Mouse (Mus musculus) spleen, adult 2 months (tissue): ENCODE data around the gene Rpia. TPM values are rescaled to one million over a fixed set of nuclear protein-coding genes. Genes with fewer than 3 reads are reported as not detected.
A peak's percentile ranks its signal among the peaks of the same experiment; 100 is the strongest.

Experiments used
- DNase-seq, 2 experiments: peaks; one replicate each; pipeline versions ENCODE4 v3.0.0 to v3.0.0-alpha.2; 2012 to 2021; ENCODE audit warnings: low spot score in 2 of 2, low read depth in 1 of 2
- H3K27ac ChIP-seq: fragments of 200-500 bp; 2 replicates; pipeline ENCODE4 v1.5.1; 2012; ENCODE audit warnings: low read length, inconsistent platforms; ENCODE audit not compliant: insufficient read depth
- H3K27me3 ChIP-seq: fragments of 200-500 bp; 2 replicates; pipeline ENCODE4 v1.6.1; 2012; ENCODE audit warnings: mild to moderate bottlenecking, moderate library complexity, low read length, inconsistent platforms; ENCODE audit not compliant: control insufficient read depth, insufficient read depth
- H3K36me3 ChIP-seq: fragments of 200-500 bp; 2 replicates; pipeline ENCODE4 v1.6.1; 2012; ENCODE audit warnings: mild to moderate bottlenecking, low read length, inconsistent platforms; ENCODE audit not compliant: control insufficient read depth, insufficient read depth
- H3K4me1 ChIP-seq: fragments of 200-500 bp; 2 replicates; pipeline ENCODE4 v1.6.1; 2011; ENCODE audit warnings: inconsistent platforms; ENCODE audit not compliant: control insufficient read depth, insufficient read depth, insufficient read length
- H3K4me3 ChIP-seq: fragments of 200-500 bp; 2 replicates; pipeline ENCODE4 v1.5.1; 2011; ENCODE audit warnings: mild to moderate bottlenecking, inconsistent platforms; ENCODE audit not compliant: insufficient read depth, insufficient read length; ENCODE audit errors: extremely low read depth
- CTCF ChIP-seq: fragments of 200-500 bp; IDR thresholded peaks from 2 replicates; pipeline ENCODE4 v1.5.1; 2011; ENCODE audit warnings: mild to moderate bottlenecking, inconsistent platforms; ENCODE audit not compliant: insufficient read depth, insufficient read length, insufficient replicate concordance; ENCODE audit errors: extremely low read depth
- POLR2A ChIP-seq: fragments of 200-500 bp; IDR thresholded peaks from 2 replicates; pipeline ENCODE4 v1.6.1; 2011; ENCODE audit warnings: low read depth, low read length, inconsistent platforms
- WGBS: fragments of 180-500 bp; shearing (Covaris S2); methylation state at CpG from one replicate; pipeline ENCODE4 v1.1.7; 2018; 5-methylcytosine and 5-hydroxymethylcytosine counted together
- polyA plus RNA-seq: library from polyadenylated mRNA; depleted of rRNA; stranded (reverse); fragments of >200 nt; gene quantifications from 2 replicates; pipeline ENCODE4 v1.2.3, GENCODE M21; 2012

Gene Rpia
- polyA plus RNA-seq, 1 experiment: 12.7 TPM

- no peak for DNase-seq
- Histone ChIP-seq H3K4me3 (no peak overlapping the region), H3K27ac (no peak overlapping the region), H3K27me3 (no peaks in the 10 kb centered on the region), H3K36me3 (peaks cover 19% of the 10 kb centered on the region), H3K4me1 (no peaks in the 10 kb centered on the region)
- no peak for TF ChIP-seq CTCF
- TF ChIP-seq POLR2A: no peak
- WGBS: 36% methylated on average over 5 of the region's 5 CpGs
Measured at GRCm38 (mm10) chr6:70773769-70774168, 18.3 kb downstream of the Rpia start.

- H3K4me3 ChIP-seq: no peak overlapping the region
- peak; percentile 96 for TF ChIP-seq CTCF
- TF ChIP-seq POLR2A: no peak
- DNase-seq: peak; percentile 64 to 81
- 43% methylated on average over 6 of the region's 6 CpGs for WGBS
- H3K4me1 ChIP-seq: peaks cover 4% of the 10 kb centered on the region; the same call in 1 of the 2 replicates
- no peaks in the 10 kb centered on the region for H3K27me3 ChIP-seq
- H3K27ac ChIP-seq: no peak overlapping the region
- H3K36me3 ChIP-seq: peaks cover 20% of the 10 kb centered on the region
Measured at GRCm38 (mm10) chr6:70768769-70769168, 23.3 kb downstream of the Rpia start.

GRCm38 (mm10) chr6:70765076-70765475 lies 27.0 kb downstream of the Rpia start:
- Histone ChIP-seq H3K27ac (peak overlapping the region; percentile 72), H3K36me3 (peaks cover 12% of the 10 kb centered on the region)
- 82% methylated on average over 8 of the region's 8 CpGs for WGBS

GRCm38 (mm10) chr6:70764551-70764950 lies 27.5 kb downstream of the Rpia start:
- no peak for DNase-seq
- 66% methylated on average over 5 of the region's 5 CpGs for WGBS
- TF ChIP-seq POLR2A (no peak), CTCF (no peak)
- H3K36me3 ChIP-seq: peaks cover 7% of the 10 kb centered on the region
- H3K27me3 ChIP-seq: no peaks in the 10 kb centered on the region
- peaks cover 18% of the 10 kb centered on the region for H3K4me1 ChIP-seq
- peak overlapping the region; percentile 72; the same call in 1 of the 2 replicates for H3K27ac ChIP-seq
- no peak overlapping the region for H3K4me3 ChIP-seq

More at GRCm38 (mm10) chr6:70765076-70765475, 27.0 kb downstream of the Rpia start:
- DNase-seq: peak in 1 of 2 experiments; percentile 22
- no peaks in the 10 kb centered on the region for H3K27me3 ChIP-seq
- no peak overlapping the region for H3K4me3 ChIP-seq
- TF ChIP-seq CTCF: no peak
- TF ChIP-seq POLR2A: no peak
- H3K4me1 ChIP-seq: peaks cover 18% of the 10 kb centered on the region

- Histone ChIP-seq H3K27me3 (no peaks in the 10 kb centered on the region), H3K27ac (peak overlapping the region; percentile 84), H3K36me3 (peaks cover 7% of the 10 kb centered on the region), H3K4me1 (peaks cover 18% of the 10 kb centered on the region), H3K4me3 (no peak overlapping the region)
- 93% methylated on average over 4 of the region's 4 CpGs for WGBS
- TF ChIP-seq CTCF: no peak
- no peak for TF ChIP-seq POLR2A
- DNase-seq: no peak
Measured at GRCm38 (mm10) chr6:70763881-70764280, 28.2 kb downstream of the Rpia start.

- Histone ChIP-seq H3K27me3 (no peaks in the 10 kb centered on the region), H3K36me3 (peaks cover 7% of the 10 kb centered on the region), H3K27ac (peak overlapping the region; percentile 71), H3K4me1 (peaks cover 18% of the 10 kb centered on the region), H3K4me3 (no peak overlapping the region)
- no peak for TF ChIP-seq CTCF
- TF ChIP-seq POLR2A: no peak
- WGBS: 39% methylated on average over 6 of the region's 6 CpGs
- no peak for DNase-seq
Measured at GRCm38 (mm10) chr6:70762659-70763058, 29.4 kb downstream of the Rpia start.

- no peak overlapping the region for H3K27ac ChIP-seq
- WGBS: 87% methylated on average over 4 of the region's 4 CpGs
- DNase-seq: no peak
- H3K4me1 ChIP-seq: peaks cover 18% of the 10 kb centered on the region
- TF ChIP-seq CTCF: no peak
- no peak for TF ChIP-seq POLR2A
- peaks cover 3% of the 10 kb centered on the region; the same call in 1 of the 2 replicates for H3K36me3 ChIP-seq
- no peaks in the 10 kb centered on the region for H3K27me3 ChIP-seq
- no peak overlapping the region for H3K4me3 ChIP-seq
Measured at GRCm38 (mm10) chr6:70760951-70761350, 31.1 kb downstream of the Rpia start.
